Mouse (Mus musculus) WW6 (cell line): ENCODE results near the gene Sytl1.

Experiments used
- DNase-seq: peaks from one replicate; pipeline ENCODE4 v3.0.0-alpha.2; 2013; ENCODE audit warnings: low read depth, low spot score

Gene Sytl1

DNA sequence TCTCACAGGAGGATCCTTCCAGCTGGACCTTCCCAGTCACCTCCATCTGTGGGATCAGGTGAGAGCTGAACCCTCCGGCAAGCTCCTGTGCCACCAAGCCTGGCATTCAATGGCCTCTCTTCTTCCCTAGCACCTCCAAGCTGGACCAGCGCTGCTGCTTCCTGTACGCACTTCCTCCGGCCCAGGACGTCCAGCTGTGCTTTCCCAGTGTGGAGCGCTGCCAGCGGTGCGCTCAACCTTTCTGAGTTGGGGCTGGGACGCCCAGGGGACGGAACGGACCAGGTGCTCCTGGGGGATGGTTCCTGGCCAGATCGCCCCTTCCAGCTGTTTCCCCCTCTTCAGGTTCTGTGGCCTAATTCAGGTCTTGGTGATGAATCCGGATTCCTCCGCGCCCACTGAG lies 15.8 kb downstream of the Sytl1 start:
- DNase-seq = no peak

DNA sequence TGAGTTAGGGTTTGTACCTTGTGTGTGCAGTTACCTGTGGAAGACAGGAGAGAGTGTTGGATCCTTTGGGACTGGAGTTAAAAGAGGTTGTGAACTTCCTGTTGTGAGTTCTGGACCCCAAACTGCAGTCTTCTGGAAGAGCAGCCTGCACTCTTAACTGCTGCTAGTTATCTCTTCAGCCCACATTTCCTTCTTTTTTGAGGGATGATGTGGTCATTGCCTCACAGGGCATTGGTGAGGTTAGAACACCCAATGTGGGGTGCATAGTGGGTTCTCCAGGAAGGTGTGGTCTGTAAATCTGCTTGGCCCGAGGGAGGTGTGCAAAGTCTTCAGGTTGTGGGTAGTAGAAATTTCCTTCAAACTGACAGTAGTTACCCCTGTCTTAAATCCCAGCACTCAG lies 18.6 kb downstream of the Sytl1 start:
- DNase-seq = no peak

DNA sequence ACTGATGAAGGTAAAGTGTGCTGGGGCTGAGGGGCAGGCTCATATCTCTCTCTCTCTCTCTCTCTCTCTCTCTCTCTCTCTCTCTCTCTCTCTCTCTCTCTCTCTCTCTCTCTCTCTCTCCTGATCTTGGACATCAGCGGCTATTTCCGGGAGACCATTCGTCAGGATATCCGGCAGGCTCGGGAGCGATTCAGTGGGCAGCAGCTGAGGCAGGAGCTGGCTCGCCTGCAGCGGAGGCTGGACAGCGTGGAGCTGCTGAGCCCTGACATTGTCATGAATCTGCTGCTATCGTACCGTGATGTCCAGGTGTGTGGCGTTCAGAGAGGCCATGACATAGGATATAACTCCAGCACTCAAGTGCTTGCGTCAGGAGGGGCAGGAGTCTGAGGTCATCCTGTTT lies 19.4 kb downstream of the Sytl1 start:
- DNase-seq = no peak

DNA sequence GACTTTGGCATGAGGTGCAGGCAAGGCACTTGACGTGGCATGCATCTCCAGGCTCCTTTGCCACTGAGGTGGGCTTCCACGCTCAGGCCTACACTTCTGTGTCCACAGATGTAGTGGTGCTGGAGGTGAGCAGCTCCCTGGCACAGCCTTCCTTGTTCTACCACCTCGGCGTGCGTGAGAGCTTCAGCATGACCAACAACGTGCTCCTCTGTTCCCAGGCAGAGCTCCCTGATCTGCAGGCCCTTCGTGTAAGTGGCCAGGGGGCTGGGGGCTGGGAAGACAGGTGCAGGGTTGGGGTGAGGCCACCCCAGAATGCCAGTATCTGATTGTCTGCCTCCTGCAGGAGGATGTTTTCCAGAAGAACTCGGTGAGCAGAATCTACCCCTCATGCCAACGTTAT lies 20.2 kb downstream of the Sytl1 start:
- no peak for DNase-seq

GRCm38 (mm10) chr4:133241910-133242309 lies 21.0 kb downstream of the Sytl1 start:
- DNase-seq = no peak

GRCm38 (mm10) chr4:133240934-133241908 lies 21.7 kb downstream of the Sytl1 start:
- DNase-seq = peak; percentile 59

DNA sequence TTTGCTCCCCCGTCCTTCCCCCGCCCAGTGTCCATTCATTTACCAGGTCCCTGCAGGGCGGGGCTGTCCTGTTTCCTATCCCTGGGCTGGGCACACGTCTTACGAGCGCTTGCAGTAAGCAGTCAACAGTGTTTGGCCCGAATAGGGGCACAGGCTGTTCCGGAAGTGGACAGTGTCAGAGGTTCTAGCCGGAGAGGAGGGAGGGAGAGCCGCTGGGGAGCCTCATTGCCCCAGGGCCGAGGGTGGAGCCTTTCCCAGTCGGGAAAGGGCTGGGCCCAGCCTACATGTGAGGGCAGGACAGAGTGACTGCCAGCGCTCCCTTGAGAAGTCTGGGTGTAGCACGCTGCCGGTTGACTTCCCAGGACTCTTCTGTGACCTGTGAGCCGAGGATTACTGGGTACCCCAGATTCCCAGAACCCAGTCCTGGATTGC lies 22.4 kb downstream of the Sytl1 start, which contains the start of gene Map3k6:
Map3k6 (plus strand) TSS at position 329 of the 432 bp plus-strand sequence.
- no peak for DNase-seq

DNA sequence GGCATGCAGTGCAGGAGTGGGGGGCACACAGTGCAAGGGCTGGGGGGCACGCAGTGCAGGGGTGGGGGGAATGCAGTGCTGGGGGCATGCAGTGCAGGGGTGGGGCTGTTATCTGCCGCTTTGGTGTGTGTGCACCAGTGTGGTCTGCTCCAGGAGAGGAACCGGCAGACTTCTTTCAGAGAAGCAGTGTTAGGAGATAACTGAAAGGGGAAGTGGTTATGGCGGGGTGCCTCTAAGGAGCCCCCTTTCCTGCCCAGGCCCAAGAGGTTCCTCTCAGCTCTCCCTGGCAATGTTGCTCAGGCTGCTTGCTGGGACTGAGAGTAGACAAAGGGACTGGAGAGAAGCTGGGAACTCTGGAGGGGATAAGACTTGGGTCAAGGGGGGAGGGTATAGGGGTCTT lies 25.0 kb downstream of the Sytl1 start:
- no peak for DNase-seq

DNA sequence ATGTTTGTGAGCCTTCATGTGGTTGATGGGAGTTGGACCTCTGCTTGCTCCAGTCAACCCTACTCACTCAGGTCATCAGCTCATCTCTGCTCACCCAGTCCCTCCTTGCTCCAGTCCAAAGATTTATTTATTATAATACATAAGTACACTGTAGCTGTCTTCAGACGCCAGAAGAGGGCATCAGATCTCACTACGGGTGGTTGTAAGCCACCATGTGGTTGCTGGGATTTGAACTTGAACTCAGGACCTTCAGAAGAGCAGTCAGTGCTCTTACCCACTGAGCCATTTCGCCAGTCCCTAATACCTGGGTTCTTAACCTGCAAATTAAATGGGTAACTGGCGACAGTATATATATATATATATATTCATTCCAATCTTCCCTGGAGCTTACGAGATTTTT lies 27.5 kb downstream of the Sytl1 start:
- no peak for DNase-seq

GRCm38 (mm10) chr4:133234771-133235170 lies 28.1 kb downstream of the Sytl1 start:
- no peak for DNase-seq

DNA sequence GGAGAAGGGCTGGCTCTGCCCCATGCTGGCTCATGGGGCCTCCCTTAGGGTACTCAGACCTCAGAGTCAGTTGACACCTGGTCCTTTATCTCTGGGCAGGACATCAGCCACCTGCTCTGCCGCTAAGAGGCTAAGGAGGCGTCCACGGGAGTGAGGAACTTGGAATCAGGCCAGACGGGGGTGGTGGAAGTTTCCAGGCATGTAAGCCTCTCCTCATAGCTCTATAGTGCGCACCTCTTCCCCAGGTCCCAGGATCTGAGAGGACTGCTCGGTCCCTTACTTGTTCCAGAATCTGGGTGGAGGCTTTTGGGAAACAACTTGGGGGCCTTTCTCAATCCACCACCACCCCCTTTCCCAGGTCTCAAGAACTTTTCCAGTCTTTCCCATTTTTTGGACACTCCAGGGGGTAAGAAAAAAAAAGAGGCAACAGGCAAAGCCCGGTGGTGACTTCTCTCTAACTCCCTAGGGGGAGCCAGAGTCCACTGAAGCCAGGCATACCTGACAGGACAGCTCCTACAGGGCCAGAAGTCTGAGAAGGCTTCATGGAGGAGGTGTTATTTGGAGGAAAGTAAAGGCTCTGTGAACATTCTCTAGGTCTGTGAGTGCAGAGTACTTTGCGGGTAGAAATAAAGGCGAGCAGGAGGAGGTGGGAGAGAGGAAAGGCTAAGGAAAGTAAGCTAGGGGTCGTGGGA lies 29.5 kb downstream of the Sytl1 start:
- DNase-seq = no peak

GRCm38 (mm10) chr4:133229582-133229981 lies 33.3 kb downstream of the Sytl1 start:
- DNase-seq = no peak

- DNase-seq = no peak
These were observed 35.3 kb downstream of the Sytl1 start for GRCm38 (mm10) chr4:133227636-133228035.

GRCm38 (mm10) chr4:133226073-133226472 lies 36.8 kb downstream of the Sytl1 start:
- DNase-seq = no peak

GRCm38 (mm10) chr4:133223875-133224274 lies 39.0 kb downstream of the Sytl1 start:
- no peak for DNase-seq

DNA sequence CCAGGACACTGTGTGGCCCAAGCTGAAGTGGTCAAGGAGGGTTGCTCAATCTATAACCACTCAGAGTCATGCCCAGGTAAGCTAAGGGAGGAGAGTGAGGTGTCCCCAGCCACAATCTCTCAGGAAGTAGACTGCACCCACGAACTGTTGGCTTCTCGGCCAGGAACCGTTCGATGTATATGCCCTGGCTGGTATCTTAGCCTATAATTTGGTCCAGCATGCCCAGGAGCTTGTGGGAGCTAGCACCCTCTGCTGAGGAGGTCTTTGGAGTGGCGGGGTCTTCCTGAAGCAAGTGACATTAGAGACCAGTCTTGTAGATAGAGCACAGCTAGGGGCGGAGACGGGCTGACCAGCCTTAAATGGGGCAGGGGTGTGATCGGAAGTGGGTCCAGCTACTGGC lies 41.2 kb downstream of the Sytl1 start:
- DNase-seq = no peak

DNA sequence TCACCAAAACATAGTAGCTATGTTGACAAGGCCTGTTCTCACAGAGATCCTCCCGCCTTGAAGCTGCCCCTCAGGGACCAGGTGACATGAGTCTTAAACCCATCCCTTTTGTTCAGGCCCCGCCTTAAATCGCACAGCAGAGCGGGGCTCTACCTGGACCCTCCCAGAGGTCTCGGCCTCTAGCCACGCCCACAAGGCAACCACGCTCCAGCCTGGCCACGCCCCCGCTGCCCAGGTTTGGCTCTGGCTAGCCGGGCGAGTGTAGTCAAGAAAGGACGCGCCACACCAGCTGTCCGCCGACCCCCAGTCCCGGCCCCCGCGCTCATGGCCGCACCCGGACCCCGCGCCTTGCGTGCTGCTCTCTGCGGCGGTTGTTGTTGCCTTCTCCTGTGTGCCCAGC lies 42.3 kb downstream of the Sytl1 start:
- no peak for DNase-seq

DNA sequence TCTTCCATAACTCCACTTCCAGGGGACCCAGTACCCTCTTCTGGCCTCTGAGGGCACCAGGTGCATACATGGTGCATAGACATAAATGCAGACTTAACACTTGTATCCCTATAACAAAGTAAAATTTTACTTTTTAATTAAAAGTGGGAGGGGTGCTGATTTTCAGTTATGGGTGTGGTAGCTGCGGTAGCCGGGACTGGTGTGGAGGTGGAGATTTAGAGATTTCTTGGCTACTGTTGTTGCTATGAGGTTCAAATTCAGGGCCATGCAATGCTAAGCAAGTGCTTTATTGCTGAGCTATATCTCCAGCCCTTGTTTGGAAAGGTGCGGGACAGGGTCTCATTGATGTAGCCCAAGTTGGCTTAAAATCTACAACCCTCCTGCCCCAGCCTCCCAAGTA lies 44.2 kb downstream of the Sytl1 start:
- DNase-seq = no peak

DNA sequence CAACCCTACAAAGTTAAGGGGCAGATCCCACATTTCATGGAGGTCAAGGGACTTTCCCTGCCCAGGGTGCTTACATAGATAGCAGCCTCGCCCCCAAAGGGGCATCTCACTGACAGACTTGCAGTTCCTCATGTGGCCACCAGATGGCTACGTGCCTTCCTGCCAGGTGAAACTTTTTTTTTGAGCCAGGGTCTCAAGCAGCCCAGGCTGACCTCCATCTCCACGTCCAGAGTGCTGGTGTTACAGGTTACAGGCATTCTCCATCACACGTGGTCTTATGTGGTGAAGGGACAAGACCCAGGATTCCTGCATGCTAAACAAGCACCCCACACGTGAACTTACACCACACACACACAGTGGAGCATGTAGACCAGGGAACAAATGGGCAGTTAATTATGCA lies 45.3 kb downstream of the Sytl1 start:
- DNase-seq = no peak

- DNase-seq = no peak
These were observed 49.3 kb downstream of the Sytl1 start for GRCm38 (mm10) chr4:133213661-133214060.

- no peak for DNase-seq
These were observed 49.7 kb downstream of the Sytl1 start for GRCm38 (mm10) chr4:133213268-133213590.

DNA sequence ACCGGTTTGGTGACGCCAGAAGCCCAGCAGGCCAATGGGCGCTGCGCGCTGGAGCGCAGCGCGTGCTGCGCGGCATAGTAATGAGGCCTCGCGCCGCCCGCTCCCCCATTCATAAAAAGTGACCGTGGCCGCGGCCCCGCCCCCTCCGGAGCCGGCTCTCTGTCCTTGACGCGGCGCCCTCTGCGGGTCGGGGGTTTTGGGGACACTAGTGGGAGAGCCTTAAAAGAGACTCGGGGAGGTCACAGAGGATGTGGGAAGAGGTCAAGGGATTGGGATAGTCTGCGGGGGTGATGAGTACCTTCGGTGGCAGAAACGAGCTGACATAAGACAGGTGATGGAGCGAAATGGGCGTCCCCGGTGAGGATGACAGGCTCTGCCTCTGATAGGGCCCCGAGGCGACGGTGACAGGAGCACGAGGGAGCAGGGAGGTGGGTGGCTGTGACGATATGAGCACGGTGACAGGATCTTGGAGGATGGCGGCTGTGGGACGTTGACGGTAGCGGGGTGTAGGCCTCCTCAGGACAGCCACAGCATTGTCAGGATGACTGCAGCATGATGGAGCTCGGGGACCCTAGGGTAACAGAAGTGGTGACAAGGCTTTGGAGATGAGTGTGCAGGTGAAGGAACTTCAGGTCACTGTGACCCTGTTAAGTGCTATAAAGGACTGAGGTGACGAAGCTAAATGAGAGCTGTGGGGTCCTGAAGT lies 50.2 kb downstream of the Sytl1 start:
- DNase-seq = no peak
